ENCODE assay signal across 9 mouse cellular contexts in genomic region chr4:138723493-138724281, GRCm38 (mm10). TPM values are rescaled to one million over a fixed set of nuclear protein-coding genes. Genes with fewer than 3 reads are reported as not detected.
A peak's percentile ranks its signal among the peaks of the same experiment; 100 is the strongest.
DNase-seq lines count a peak whose midpoint lies in the region; ATAC-seq lines count a peak whose summit lies in the region.
"Had no signal": no experiment of that assay in that cellular context is flagged by ENCODE, and none has a peak within 500 bp of the region (broad histone marks: within the 10 kb centered on the region; RNA-seq: fewer than 3 reads in every experiment).

No protein-coding gene starts in this region.

- no peak overlapping the region for H3K9ac ChIP-seq in neural tube, embryonic 12.5 days
- 0 out of 2 replicates have a peak overlapping the region, but pooled peaks have one; percentile 9 for H3K9ac ChIP-seq in kidney, embryonic 16.5 days (replicated peaks; ENCODE audit: low read length)

- no peaks in the 10 kb centered on the region for H3K27me3 ChIP-seq in neural tube, embryonic 12.5 days (replicated peaks)
- H3K27me3 ChIP-seq in kidney, embryonic 16.5 days (ENCODE audit: insufficient read depth, low read length) = no peaks in the 10 kb centered on the region

- H3K27ac ChIP-seq in neural tube, embryonic 12.5 days = no peak overlapping the region
- H3K27ac ChIP-seq in kidney, embryonic 16.5 days (ENCODE audit: low read length) = peak overlapping the region; percentile 82; the same call in 1 of the 2 replicates

- ATAC-seq in neural tube, embryonic 12.5 days (ENCODE audit: low FRiP score, low read depth) = no peak
- 0 out of 2 replicates have a peak, but pooled peaks have one; percentile 14 for ATAC-seq in kidney, embryonic 16.5 days (ENCODE audit: low FRiP score, low TSS enrichment)
- no peak for ATAC-seq in inflammation-experienced regulatory T-cells, adult 6 months

- 70% methylated on average over 15 of the region's 15 CpGs for WGBS in neural tube, embryonic 12.5 days
- 23% methylated on average over 15 of the region's 15 CpGs for WGBS in kidney, embryonic 16.5 days

- no peaks in the 10 kb centered on the region for H3K9me3 ChIP-seq in neural tube, embryonic 12.5 days
- H3K9me3 ChIP-seq in kidney, embryonic 16.5 days (ENCODE audit: low read length) = no peaks in the 10 kb centered on the region

- no peaks in the 10 kb centered on the region for H3K36me3 ChIP-seq in neural tube, embryonic 12.5 days
- no peaks in the 10 kb centered on the region for H3K36me3 ChIP-seq in kidney, embryonic 16.5 days (ENCODE audit: insufficient read depth, low read length)

- H3K4me3 ChIP-seq in neural tube, embryonic 12.5 days = no peak overlapping the region
- no peak overlapping the region for H3K4me3 ChIP-seq in kidney, embryonic 16.5 days (ENCODE audit: low read length)

- DNase-seq in cerebellum, postnatal 10 days = peak; percentile 68 to 72
- DNase-seq in cerebellum, adult 11 months = no peak
- no peak for DNase-seq in neural tube, embryonic 10.5 days (ENCODE audit: extremely low spot score, low spot score)
- DNase-seq in thymus, postnatal 25 days = peak; percentile 69
- no peak for DNase-seq in adrenal gland, postnatal 25 days

- 0 out of 2 replicates have a peak overlapping the region, but pooled peaks have one; percentile 61 for H3K4me2 ChIP-seq in neural tube, embryonic 12.5 days (replicated peaks)
- H3K4me2 ChIP-seq in kidney, embryonic 16.5 days (replicated peaks; ENCODE audit: low read depth, low read length) = 0 out of 2 replicates have a peak overlapping the region, but pooled peaks have one; percentile 53

- peaks cover 16% of the 10 kb centered on the region for H3K4me1 ChIP-seq in neural tube, embryonic 12.5 days
- peaks cover 60% of the 10 kb centered on the region for H3K4me1 ChIP-seq in kidney, embryonic 16.5 days (ENCODE audit: insufficient read depth, low read length)

RNA-seq across cellular contexts. Expression of gene Pla2g2c, which starts 0.9 kb away (rescaled TPM):
- polyA plus RNA-seq in neural tube, embryonic 12.5 days (2016; fragmentation: Nextera tagmentation; extraction: Ambion mirVana) = 0.57 and 0.61 TPM in 2 replicates
- 0.47 and 0.59 TPM in 2 replicates for polyA plus RNA-seq in kidney, embryonic 16.5 days (2015; fragmentation: Nextera tagmentation; extraction: Ambion mirVana)
- polyA plus RNA-seq in inflammation-experienced regulatory T-cells, adult 6 months (2017; shearing (Covaris generic)) = not detected
- 0.24 TPM in 1 of 2 replicates, not detected in the other for total RNA-seq in adrenal gland, postnatal 25 days (2021)
- polyA plus RNA-seq: liver, embryonic 16.5 days had no signal

RNA-seq across cellular contexts. Expression of gene Ubxn10, which starts 13.3 kb away (rescaled TPM):
- polyA plus RNA-seq in neural tube, embryonic 12.5 days (2016; fragmentation: Nextera tagmentation; extraction: Ambion mirVana) = 1.0 and 1.7 TPM in 2 replicates
- polyA plus RNA-seq in kidney, embryonic 16.5 days (2015; fragmentation: Nextera tagmentation; extraction: Ambion mirVana) = 2.1 and 2.3 TPM in 2 replicates
- not detected for polyA plus RNA-seq in inflammation-experienced regulatory T-cells, adult 6 months (2017; shearing (Covaris generic))
- total RNA-seq in adrenal gland, postnatal 25 days (2021) = 1.1 and 2.0 TPM in 2 replicates

RNA-seq across cellular contexts. Expression of gene Pla2g2f, which starts 33.7 kb away (rescaled TPM):
- polyA plus RNA-seq in neural tube, embryonic 12.5 days (2016; fragmentation: Nextera tagmentation; extraction: Ambion mirVana) = 0.08 and 0.28 TPM in 2 replicates
- polyA plus RNA-seq in kidney, embryonic 16.5 days (2015; fragmentation: Nextera tagmentation; extraction: Ambion mirVana) = 0.07 TPM in 1 of 2 replicates, not detected in the other
- polyA plus RNA-seq in inflammation-experienced regulatory T-cells, adult 6 months (2017; shearing (Covaris generic)) = not detected
- 19.2 and 21.7 TPM in 2 replicates for total RNA-seq in adrenal gland, postnatal 25 days (2021)
- polyA plus RNA-seq: liver, embryonic 16.5 days had no signal

RNA-seq across cellular contexts. Expression of gene Pla2g2d, which starts 51.8 kb away (rescaled TPM):
- 1.1 and 1.5 TPM in 2 replicates for polyA plus RNA-seq in neural tube, embryonic 12.5 days (2016; fragmentation: Nextera tagmentation; extraction: Ambion mirVana)
- 0.19 TPM in 1 of 2 replicates, not detected in the other for polyA plus RNA-seq in kidney, embryonic 16.5 days (2015; fragmentation: Nextera tagmentation; extraction: Ambion mirVana)
- 1 to 10 TPM in 1 of 3 experiments, under 1 TPM in 2; 0.20 to 3.8 (median 0.67) TPM for polyA plus RNA-seq in inflammation-experienced regulatory T-cells, adult 6 months (2017; shearing (Covaris generic))
- 2.2 and 2.8 TPM in 2 replicates for total RNA-seq in adrenal gland, postnatal 25 days (2021)
- polyA plus RNA-seq: liver, embryonic 16.5 days had no signal

Comparison
In these comparisons a context has a peak if more than half of its experiments do, and no peak if none do; other contexts are left out.
1. DNase-seq: peak in cerebellum, postnatal 10 days (2 of 2) and thymus, postnatal 25 days (single experiment); none in cerebellum, adult 11 months (single experiment), neural tube, embryonic 10.5 days (single experiment) and adrenal gland, postnatal 25 days (single experiment).